Mouse (Mus musculus) liver, postnatal 0 days (tissue): Measurements from ENCODE around the gene Prol1.

Source experiments
- CTCF ChIP-seq: sonication (generic); IDR thresholded peaks from 2 replicates; pipeline ENCODE4 v1.5.1; 2016; ENCODE audit warnings: antibody characterized with exemption, low read depth
- EP300 ChIP-seq: IDR thresholded peaks from 2 replicates; pipeline ENCODE4 v1.6.1; 2016; ENCODE audit warnings: antibody characterized with exemption, low read depth, mild to moderate bottlenecking

GRCm38 (mm10) chr5:88375808-88376207, 58.7 kb downstream of the Prol1 start, which contains the start of gene Amtn:
- TF ChIP-seq CTCF (no peak), EP300 (no peak)
